Mouse (Mus musculus): Measurements from ENCODE around the gene Adam15. TPM values are rescaled to one million over a fixed set of nuclear protein-coding genes. Genes with fewer than 3 reads are reported as not detected.

The Adam15 gene
- polyA plus RNA-seq, 1 experiment from 2014 or later: 28.2 TPM

GRCm38 (mm10) chr3:89341794-89342193 lies 8.0 kb downstream of the Adam15 start:
- no peaks in the 10 kb centered on the region; the same call in 1 of the 2 replicates for H3K36me3 ChIP-seq (replicated peaks)
- H3K4me3 ChIP-seq (replicated peaks): no peak overlapping the region
- peaks cover 32% of the 10 kb centered on the region for H3K4me1 ChIP-seq
- H3K27me3 ChIP-seq: no peaks in the 10 kb centered on the region
- 88% methylated on average over 4 of the region's 4 CpGs for WGBS
- no peak overlapping the region for H3K9ac ChIP-seq
- no peak overlapping the region for H3K27ac ChIP-seq
- no peaks in the 10 kb centered on the region for H3K9me3 ChIP-seq
- no peak overlapping the region for H3K4me2 ChIP-seq
- no peak for ATAC-seq (ENCODE audit: low FRiP score)

GRCm38 (mm10) chr3:89340465-89340864 lies 9.3 kb downstream of the Adam15 start:
- peak overlapping the region; percentile 57 for H3K4me2 ChIP-seq
- no peaks in the 10 kb centered on the region; the same call in 1 of the 2 replicates for H3K36me3 ChIP-seq (replicated peaks)
- ATAC-seq (ENCODE audit: low FRiP score): peak; percentile 15
- peaks cover 45% of the 10 kb centered on the region for H3K4me1 ChIP-seq
- no peaks in the 10 kb centered on the region for H3K27me3 ChIP-seq
- no peak overlapping the region for H3K9ac ChIP-seq
- WGBS: 3% methylated on average over 11 of the region's 11 CpGs
- peak overlapping the region; percentile 28 for H3K4me3 ChIP-seq (replicated peaks)
- H3K9me3 ChIP-seq: no peaks in the 10 kb centered on the region
- H3K27ac ChIP-seq: 0 out of 2 replicates have a peak overlapping the region, but pooled peaks have one; percentile 19

- H3K4me2 ChIP-seq: peak overlapping the region; percentile 70; the same call in 1 of the 2 replicates
- no peaks in the 10 kb centered on the region for H3K9me3 ChIP-seq
- H3K27me3 ChIP-seq: no peaks in the 10 kb centered on the region
- WGBS: 22% methylated on average over 8 of the region's 8 CpGs
- H3K36me3 ChIP-seq (replicated peaks): peaks cover 9% of the 10 kb centered on the region
- ATAC-seq (ENCODE audit: low FRiP score): no peak
- no peak overlapping the region for H3K9ac ChIP-seq
- H3K4me1 ChIP-seq: peaks cover 45% of the 10 kb centered on the region
- no peak overlapping the region for H3K4me3 ChIP-seq (replicated peaks)
- H3K27ac ChIP-seq: no peak overlapping the region
Measured at GRCm38 (mm10) chr3:89339416-89339815, 10.4 kb downstream of the Adam15 start.

- Histone ChIP-seq H3K4me1 (peaks cover 50% of the 10 kb centered on the region), H3K27me3 (no peaks in the 10 kb centered on the region), H3K4me2 (peak within 1 kb of the TSS; percentile 70), H3K9me3 (no peaks in the 10 kb centered on the region), H3K4me3 (replicated peaks) (peak within 1 kb of the TSS; percentile 84), H3K27ac (peak within 1 kb of the TSS; percentile 92), H3K9ac (peak within 1 kb of the TSS; percentile 90), H3K36me3 (replicated peaks) (peaks cover 23% of the 10 kb centered on the region)
- ATAC-seq (ENCODE audit: low FRiP score): peak; percentile 77
- WGBS: under 1% methylated on average over 44 of the region's 44 CpGs
Measured at GRCm38 (mm10) chr3:89337721-89338578, 11.8 kb downstream of the Adam15 start, which contains the start of gene Efna4. Efna4 (minus strand) TSS chr3:89338028.

- H3K4me2 ChIP-seq: peak overlapping the region; percentile 70
- no peaks in the 10 kb centered on the region for H3K27me3 ChIP-seq
- peaks cover 57% of the 10 kb centered on the region for H3K4me1 ChIP-seq
- H3K9me3 ChIP-seq: no peaks in the 10 kb centered on the region
- H3K27ac ChIP-seq: peak overlapping the region; percentile 92
- peak overlapping the region; percentile 84 for H3K4me3 ChIP-seq (replicated peaks)
- WGBS: 4% methylated on average over 20 of the region's 21 CpGs
- ATAC-seq (ENCODE audit: low FRiP score): peak; percentile 47
- H3K36me3 ChIP-seq (replicated peaks): peaks cover 24% of the 10 kb centered on the region
- peak overlapping the region; percentile 90 for H3K9ac ChIP-seq
Measured at GRCm38 (mm10) chr3:89337062-89337720, 12.6 kb downstream of the Adam15 start.

GRCm38 (mm10) chr3:89336529-89336928 lies 13.3 kb downstream of the Adam15 start:
- Histone ChIP-seq H3K27ac (peak overlapping the region; percentile 92), H3K4me1 (peaks cover 64% of the 10 kb centered on the region), H3K36me3 (replicated peaks) (peaks cover 24% of the 10 kb centered on the region), H3K4me2 (peak overlapping the region; percentile 70), H3K9me3 (no peaks in the 10 kb centered on the region), H3K4me3 (replicated peaks) (peak overlapping the region; percentile 84), H3K9ac (peak overlapping the region; percentile 90), H3K27me3 (no peaks in the 10 kb centered on the region)
- ATAC-seq (ENCODE audit: low FRiP score): no peak
- WGBS: 3% methylated on average over 6 of the region's 6 CpGs

GRCm38 (mm10) chr3:89333053-89333452 lies 16.7 kb downstream of the Adam15 start:
- Histone ChIP-seq H3K27me3 (peaks cover 7% of the 10 kb centered on the region; the same call in 1 of the 2 replicates), H3K4me2 (peak overlapping the region; percentile 5; the same call in 1 of the 2 replicates), H3K36me3 (replicated peaks) (peaks cover 24% of the 10 kb centered on the region), H3K4me1 (peaks cover 57% of the 10 kb centered on the region), H3K9ac (no peak overlapping the region), H3K27ac (peak overlapping the region; percentile 74), H3K9me3 (no peaks in the 10 kb centered on the region), H3K4me3 (replicated peaks) (no peak overlapping the region)
- WGBS: 72% methylated on average over 11 of the region's 11 CpGs
- ATAC-seq (ENCODE audit: low FRiP score): no peak

GRCm38 (mm10) chr3:89332476-89332875 lies 17.3 kb downstream of the Adam15 start:
- no peaks in the 10 kb centered on the region for H3K9me3 ChIP-seq
- no peak overlapping the region for H3K4me3 ChIP-seq (replicated peaks)
- peaks cover 24% of the 10 kb centered on the region for H3K36me3 ChIP-seq (replicated peaks)
- peaks cover 57% of the 10 kb centered on the region for H3K4me1 ChIP-seq
- H3K4me2 ChIP-seq: peak overlapping the region; percentile 5
- WGBS: 39% methylated on average over 12 of the region's 12 CpGs
- H3K27ac ChIP-seq: peak overlapping the region; percentile 74
- peak; percentile 14; the same call in 1 of the 2 replicates for ATAC-seq (ENCODE audit: low FRiP score)
- no peak overlapping the region for H3K9ac ChIP-seq
- H3K27me3 ChIP-seq: peaks cover 13% of the 10 kb centered on the region; the same call in 1 of the 2 replicates

GRCm38 (mm10) chr3:89332013-89332412 lies 17.8 kb downstream of the Adam15 start:
- no peak for ATAC-seq (ENCODE audit: low FRiP score)
- no peak overlapping the region for H3K9ac ChIP-seq
- peaks cover 14% of the 10 kb centered on the region; the same call in 1 of the 2 replicates for H3K27me3 ChIP-seq
- H3K4me3 ChIP-seq (replicated peaks): no peak overlapping the region
- no peak overlapping the region for H3K4me2 ChIP-seq
- peaks cover 55% of the 10 kb centered on the region for H3K4me1 ChIP-seq
- H3K36me3 ChIP-seq (replicated peaks): peaks cover 24% of the 10 kb centered on the region
- WGBS: 32% methylated on average over 10 of the region's 10 CpGs
- H3K9me3 ChIP-seq: no peaks in the 10 kb centered on the region
- peak overlapping the region; percentile 74; the same call in 1 of the 2 replicates for H3K27ac ChIP-seq

- WGBS: 73% methylated on average over 13 of the region's 13 CpGs
- no peak for ATAC-seq (ENCODE audit: low FRiP score)
- no peak overlapping the region for H3K27ac ChIP-seq
- no peaks in the 10 kb centered on the region for H3K9me3 ChIP-seq
- H3K4me1 ChIP-seq: peaks cover 51% of the 10 kb centered on the region
- H3K4me2 ChIP-seq: no peak overlapping the region
- peaks cover 14% of the 10 kb centered on the region; the same call in 1 of the 2 replicates for H3K27me3 ChIP-seq
- H3K9ac ChIP-seq: no peak overlapping the region
- H3K36me3 ChIP-seq (replicated peaks): peaks cover 24% of the 10 kb centered on the region
- H3K4me3 ChIP-seq (replicated peaks): no peak overlapping the region
Measured at GRCm38 (mm10) chr3:89331561-89331960, 18.2 kb downstream of the Adam15 start.

- H3K4me2 ChIP-seq: no peak overlapping the region
- H3K4me1 ChIP-seq: peaks cover 44% of the 10 kb centered on the region
- no peak overlapping the region for H3K4me3 ChIP-seq (replicated peaks)
- H3K27ac ChIP-seq: 0 out of 2 replicates have a peak overlapping the region, but pooled peaks have one; percentile 19
- H3K36me3 ChIP-seq (replicated peaks): peaks cover 24% of the 10 kb centered on the region
- peaks cover 14% of the 10 kb centered on the region; the same call in 1 of the 2 replicates for H3K27me3 ChIP-seq
- H3K9ac ChIP-seq: no peak overlapping the region
- 19% methylated on average over 10 of the region's 10 CpGs for WGBS
- no peaks in the 10 kb centered on the region for H3K9me3 ChIP-seq
- ATAC-seq (ENCODE audit: low FRiP score): no peak
Measured at GRCm38 (mm10) chr3:89330948-89331347, 18.8 kb downstream of the Adam15 start.

GRCm38 (mm10) chr3:89330346-89330745 lies 19.4 kb downstream of the Adam15 start:
- Histone ChIP-seq H3K4me2 (no peak overlapping the region), H3K4me1 (peaks cover 40% of the 10 kb centered on the region), H3K27ac (peak overlapping the region; percentile 19), H3K9me3 (no peaks in the 10 kb centered on the region), H3K27me3 (peaks cover 14% of the 10 kb centered on the region; the same call in 1 of the 2 replicates), H3K36me3 (replicated peaks) (peaks cover 24% of the 10 kb centered on the region), H3K4me3 (replicated peaks) (no peak overlapping the region), H3K9ac (no peak overlapping the region)
- ATAC-seq (ENCODE audit: low FRiP score): no peak
- 47% methylated on average over 3 of the region's 3 CpGs for WGBS

Measured in forebrain, embryonic 12.5 days (tissue).